Mouse (Mus musculus) small intestine, adult 2 months (tissue): Measurements from ENCODE around the gene Csf2rb.

Source experiments
- CTCF ChIP-seq: fragments of 200-500 bp; IDR thresholded peaks from 2 replicates; pipeline ENCODE4 v1.5.1; 2012; ENCODE audit warnings: low read depth, mild to moderate bottlenecking, control low read depth, inconsistent platforms, low read length, moderate library complexity, mixed read lengths; ENCODE audit not compliant: insufficient replicate concordance, insufficient read length; ENCODE audit errors: extremely low read depth
- POLR2A ChIP-seq: fragments of 200-500 bp; IDR thresholded peaks from 2 replicates; pipeline ENCODE4 v1.6.1; 2012; ENCODE audit warnings: low read depth, mild to moderate bottlenecking, control low read depth, inconsistent platforms, low read length, moderate library complexity

- TF ChIP-seq POLR2A (no peak), CTCF (no peak)
These were observed 2.2 kb upstream of the Csf2rb start for GRCm38 (mm10) chr15:78323366-78323765.
